Mouse (Mus musculus) myocyte (in vitro differentiated cells): ENCODE data around the gene Smyd3. TPM values are rescaled to one million over a fixed set of nuclear protein-coding genes. Genes with fewer than 3 reads are reported as not detected.

Experiments used
- H3K27me3 ChIP-seq: one replicate; pipeline ENCODE4 v1.6.1; 2011; ENCODE audit not compliant: control insufficient read depth, insufficient read depth, insufficient read length
- H3K36me3 ChIP-seq: one replicate; pipeline ENCODE4 v1.6.1; 2011; ENCODE audit not compliant: control insufficient read depth, insufficient read depth
- H3K4me2 ChIP-seq: one replicate; pipeline ENCODE4 v1.6.1; 2011; ENCODE audit warnings: low read depth, control low read depth
- H3K4me3 ChIP-seq: one replicate; pipeline ENCODE4 v1.5.1; 2011; ENCODE audit warnings: mild to moderate bottlenecking, control low read depth, moderate library complexity
- H3K79me2 ChIP-seq: one replicate; pipeline ENCODE4 v1.6.1; 2011; ENCODE audit not compliant: control insufficient read depth, insufficient read depth
- H3ac ChIP-seq: one replicate; pipeline ENCODE4 v1.6.1; 2011; ENCODE audit not compliant: control insufficient read depth, insufficient read length
- CEBPB ChIP-seq: IDR thresholded peaks from 2 replicates; pipeline ENCODE4 v1.6.1; 2011; ENCODE audit warnings: mild to moderate bottlenecking, moderate library complexity; ENCODE audit not compliant: poor library complexity, insufficient read depth, severe bottlenecking
- E2F4 ChIP-seq: IDR thresholded peaks from one replicate; pipeline ENCODE4 v1.6.1; 2011; ENCODE audit warnings: mild to moderate bottlenecking, control low read depth, moderate library complexity; ENCODE audit not compliant: insufficient read depth
- MAX ChIP-seq: IDR thresholded peaks from one replicate; pipeline ENCODE4 v1.6.1; 2011; ENCODE audit warnings: low read depth, mild to moderate bottlenecking, control low read depth
- MYOD1 ChIP-seq, 3 experiments: IDR thresholded peaks; one replicate each; pipeline ENCODE4 v1.6.1; 2011; ENCODE audit warnings: control low read depth in 2 of 3, low read depth in 2 of 3, mild to moderate bottlenecking in 2 of 3, moderate library complexity in 1 of 3; ENCODE audit not compliant: insufficient read length in 2 of 3, control insufficient read depth in 1 of 3
- MYOG ChIP-seq, 3 experiments: IDR thresholded peaks; one replicate each; pipeline ENCODE4 v1.6.1; 2011; ENCODE audit warnings: control low read depth in 2 of 3, low read depth in 2 of 3, mild to moderate bottlenecking in 2 of 3; ENCODE audit not compliant: insufficient read length in 2 of 3, control insufficient read depth in 1 of 3, insufficient read depth in 1 of 3
- POLR2A ChIP-seq: IDR thresholded peaks from one replicate; pipeline ENCODE4 v1.6.1; 2011; ENCODE audit warnings: low read depth, mild to moderate bottlenecking, control low read depth, moderate library complexity; ENCODE audit not compliant: insufficient read length
- POLR2AphosphoS2 ChIP-seq: IDR thresholded peaks from one replicate; pipeline ENCODE4 v1.6.1; 2011; ENCODE audit warnings: low read depth, control low read depth; ENCODE audit not compliant: insufficient read length
- REST ChIP-seq: IDR thresholded peaks from one replicate; pipeline ENCODE4 v1.6.1; 2011; ENCODE audit warnings: mild to moderate bottlenecking, control low read depth, moderate library complexity; ENCODE audit not compliant: insufficient read depth, insufficient read length
- SRF ChIP-seq: IDR thresholded peaks from one replicate; pipeline ENCODE4 v1.6.1; 2011; ENCODE audit warnings: low read depth; ENCODE audit not compliant: control insufficient read depth, insufficient read length
- TCF12 ChIP-seq: IDR thresholded peaks from one replicate; pipeline ENCODE4 v1.6.1; 2011; ENCODE audit warnings: mild to moderate bottlenecking, control low read depth; ENCODE audit not compliant: poor library complexity, insufficient read depth, severe bottlenecking
- TCF3 ChIP-seq: IDR thresholded peaks from one replicate; pipeline ENCODE4 v1.6.1; 2011; ENCODE audit warnings: low read depth, control low read depth; ENCODE audit not compliant: insufficient read length
- USF1 ChIP-seq: IDR thresholded peaks from one replicate; pipeline ENCODE4 v1.6.1; 2011; ENCODE audit warnings: low read depth, mild to moderate bottlenecking, control low read depth, moderate library complexity
- polyA plus RNA-seq: library from polyadenylated mRNA; unstranded; fragments of >200 nt; fragmentation: generic; extraction: Trizol; gene quantifications from one replicate; pipeline ENCODE4 v1.2.1, GENCODE M21; 2012; ENCODE audit warnings: missing spikeins

Smyd3 gene
- polyA plus RNA-seq, 1 experiment: 22.7 TPM

- no peak overlapping the region for H3ac ChIP-seq
- no peak for TF ChIP-seq USF1
- TF ChIP-seq TCF3: no peak
- TF ChIP-seq TCF12: no peak
- no peak for TF ChIP-seq REST
- H3K36me3 ChIP-seq: no peaks in the 10 kb centered on the region
- H3K4me3 ChIP-seq: no peak overlapping the region
- H3K79me2 ChIP-seq: no peaks in the 10 kb centered on the region
- H3K4me2 ChIP-seq: no peak overlapping the region
- H3K27me3 ChIP-seq: no peaks in the 10 kb centered on the region
These were observed 428.7 kb downstream of the Smyd3 start for GRCm38 (mm10) chr1:179089174-179089573.

- H3K36me3 ChIP-seq: no peaks in the 10 kb centered on the region
- H3K27me3 ChIP-seq: no peaks in the 10 kb centered on the region
- no peak overlapping the region for H3K4me3 ChIP-seq
- H3K79me2 ChIP-seq: no peaks in the 10 kb centered on the region
- H3K4me2 ChIP-seq: no peak overlapping the region
- no peak overlapping the region for H3ac ChIP-seq
- TF ChIP-seq REST: no peak
- TF ChIP-seq CEBPB: no peak
- TF ChIP-seq USF1: no peak
- no peak for TF ChIP-seq TCF12
- TF ChIP-seq POLR2AphosphoS2: no peak
These were observed 430.5 kb downstream of the Smyd3 start for GRCm38 (mm10) chr1:179087033-179087998.

GRCm38 (mm10) chr1:179086208-179086607 lies 431.6 kb downstream of the Smyd3 start:
- H3K4me2 ChIP-seq: no peak overlapping the region
- no peak overlapping the region for H3ac ChIP-seq
- no peak overlapping the region for H3K4me3 ChIP-seq
- H3K27me3 ChIP-seq: no peaks in the 10 kb centered on the region
- TF ChIP-seq USF1 (no peak), MYOG (IDR thresholded peaks at IDR 0.05; ENCODE audit: control insufficient read depth in 1 of 3, insufficient read depth in 1 of 3, insufficient read length in 2 of 3, low read depth in 2 of 3) (no peak), E2F4 (no peak), MAX (no peak), TCF12 (no peak), TCF3 (no peak), SRF (no peak), REST (no peak), POLR2A (no peak), CEBPB (no peak), POLR2AphosphoS2 (no peak), MYOD1 (IDR thresholded peaks at IDR 0.05; ENCODE audit: control insufficient read depth in 1 of 3, insufficient read length in 2 of 3, low read depth in 2 of 3) (no peak)
- no peaks in the 10 kb centered on the region for H3K79me2 ChIP-seq
- H3K36me3 ChIP-seq: no peaks in the 10 kb centered on the region

GRCm38 (mm10) chr1:179083098-179083497 lies 434.7 kb downstream of the Smyd3 start:
- Histone ChIP-seq H3K4me2 (no peak overlapping the region), H3ac (no peak overlapping the region), H3K27me3 (no peaks in the 10 kb centered on the region), H3K79me2 (no peaks in the 10 kb centered on the region), H3K4me3 (no peak overlapping the region), H3K36me3 (no peaks in the 10 kb centered on the region)
- TF ChIP-seq E2F4 (no peak), MYOG (IDR thresholded peaks at IDR 0.05; ENCODE audit: control insufficient read depth in 1 of 3, insufficient read depth in 1 of 3, insufficient read length in 2 of 3, low read depth in 2 of 3) (no peak), CEBPB (no peak)

- TF ChIP-seq POLR2AphosphoS2 (no peak), USF1 (no peak), POLR2A (no peak), SRF (no peak), CEBPB (no peak), MYOD1 (IDR thresholded peaks at IDR 0.05; ENCODE audit: control insufficient read depth in 1 of 3, insufficient read length in 2 of 3, low read depth in 2 of 3) (no peak), MAX (no peak), MYOG (IDR thresholded peaks at IDR 0.05; ENCODE audit: control insufficient read depth in 1 of 3, insufficient read depth in 1 of 3, insufficient read length in 2 of 3, low read depth in 2 of 3) (no peak), REST (no peak), TCF3 (no peak), E2F4 (no peak), TCF12 (no peak)
- Histone ChIP-seq H3K27me3 (no peaks in the 10 kb centered on the region), H3K4me2 (no peak overlapping the region), H3K36me3 (no peaks in the 10 kb centered on the region), H3K4me3 (no peak overlapping the region), H3K79me2 (no peaks in the 10 kb centered on the region), H3ac (no peak overlapping the region)
These were observed 444.0 kb downstream of the Smyd3 start for GRCm38 (mm10) chr1:179073846-179074245.
